Mouse (Mus musculus) liver, adult (tissue): Measurements from ENCODE around the gene Ttll10.

Source experiments
- GATA4 ChIP-seq: IDR thresholded peaks from 2 replicates; pipeline ENCODE4 v1.6.1; 2014; ENCODE audit warnings: mild to moderate bottlenecking, low read length; ENCODE audit not compliant: insufficient replicate concordance

Gene Ttll10

DNA sequence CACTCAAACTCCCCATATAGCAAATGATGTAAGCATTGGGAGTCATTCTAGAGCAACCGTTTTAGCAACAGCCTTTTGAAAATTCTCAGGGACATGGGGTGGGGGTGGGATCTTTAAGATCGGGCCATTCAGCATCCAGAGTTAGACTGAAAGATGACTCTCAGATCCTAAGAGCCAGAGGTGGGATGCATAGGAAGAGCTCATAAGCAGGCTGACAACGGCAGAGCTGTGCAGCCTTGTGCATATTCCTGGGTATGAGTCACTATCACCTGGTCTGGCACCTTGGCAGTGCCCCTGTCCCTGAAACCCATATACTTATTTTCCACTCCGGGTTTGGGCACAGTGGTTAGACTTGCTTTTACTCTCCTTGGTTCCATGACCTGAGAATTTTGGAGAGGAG lies 6.1 kb downstream of the Ttll10 start:
- no peak for TF ChIP-seq GATA4

GRCm38 (mm10) chr4:156050391-156050980 lies 8.7 kb downstream of the Ttll10 start:
- no peak for TF ChIP-seq GATA4

- no peak for TF ChIP-seq GATA4
These were observed 9.4 kb downstream of the Ttll10 start for GRCm38 (mm10) chr4:156049779-156050178.

GRCm38 (mm10) chr4:156044754-156045153 lies 14.5 kb downstream of the Ttll10 start:
- TF ChIP-seq GATA4 = no peak

DNA sequence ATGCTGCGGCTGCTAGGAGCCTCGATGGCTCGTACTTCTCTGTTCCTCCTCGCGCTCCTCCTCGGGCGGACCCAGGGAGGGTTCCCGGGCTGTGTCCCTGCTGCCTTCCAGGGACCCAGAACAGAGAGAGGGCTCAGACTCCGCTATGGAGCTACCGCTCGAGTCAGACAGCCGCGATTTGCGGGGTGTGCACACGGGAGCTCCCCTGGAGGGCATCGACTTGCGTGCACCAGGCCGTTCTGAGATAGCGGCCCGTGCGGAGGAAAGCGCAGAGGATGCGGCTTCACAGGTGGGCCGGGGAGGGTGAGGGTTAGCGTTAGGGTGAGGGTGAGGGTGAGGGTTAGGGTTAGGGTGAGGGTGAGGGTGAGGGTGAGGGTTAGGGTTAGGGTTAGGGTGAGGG lies 24.3 kb downstream of the Ttll10 start:
- TF ChIP-seq GATA4 = no peak

DNA sequence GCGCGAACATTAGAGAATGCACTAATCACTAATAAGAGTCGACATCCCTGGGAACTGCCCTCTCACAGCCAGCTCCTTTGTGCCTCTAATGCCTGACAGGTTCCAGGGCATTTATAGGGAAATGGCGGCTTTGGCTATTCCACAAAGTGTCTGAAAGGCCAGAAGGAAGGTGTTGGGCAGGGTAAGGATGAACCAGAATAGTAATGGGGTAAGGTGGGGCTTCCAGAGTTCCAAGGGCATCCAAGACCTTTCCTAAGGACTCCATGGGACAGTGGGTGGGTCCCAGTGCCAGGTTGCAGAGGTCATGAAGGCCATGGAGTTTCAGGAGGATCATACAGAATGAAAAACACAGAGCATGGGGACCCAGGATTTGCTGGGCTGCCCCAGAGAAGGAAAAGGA lies 24.9 kb downstream of the Ttll10 start:
- TF ChIP-seq GATA4 = no peak

DNA sequence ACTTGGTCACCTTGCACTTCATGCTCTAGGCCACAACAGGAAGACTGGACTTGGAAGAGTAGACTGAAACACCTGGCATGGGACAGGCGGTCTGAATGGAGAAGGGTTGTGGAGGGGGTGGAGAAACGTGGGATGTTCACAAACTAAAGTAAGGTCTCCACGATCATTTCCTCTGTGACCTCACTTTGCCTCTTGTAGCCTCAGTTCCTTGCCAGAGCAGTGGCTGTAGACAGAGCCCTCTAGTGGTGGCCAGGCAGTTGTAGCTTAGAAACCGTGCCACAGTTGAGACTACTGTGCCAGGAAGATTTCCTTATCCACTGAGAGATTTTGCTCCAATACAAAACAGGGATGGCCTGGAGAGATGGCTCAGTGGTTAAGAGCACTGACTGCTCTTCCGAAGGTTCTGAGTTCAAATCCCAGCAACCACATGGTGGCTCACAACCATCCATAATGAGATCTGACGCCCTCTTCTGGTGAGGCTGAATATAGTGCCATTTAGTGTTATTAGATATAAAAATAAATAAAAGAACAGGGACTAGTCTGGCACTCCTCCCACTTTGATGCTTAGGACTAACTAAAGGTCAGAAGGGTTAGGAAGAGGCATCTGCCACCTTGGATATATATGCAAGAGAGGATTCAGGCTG lies 25.6 kb downstream of the Ttll10 start:
- TF ChIP-seq GATA4 = no peak

GRCm38 (mm10) chr4:156032856-156033255 lies 26.4 kb downstream of the Ttll10 start:
- no peak for TF ChIP-seq GATA4

DNA sequence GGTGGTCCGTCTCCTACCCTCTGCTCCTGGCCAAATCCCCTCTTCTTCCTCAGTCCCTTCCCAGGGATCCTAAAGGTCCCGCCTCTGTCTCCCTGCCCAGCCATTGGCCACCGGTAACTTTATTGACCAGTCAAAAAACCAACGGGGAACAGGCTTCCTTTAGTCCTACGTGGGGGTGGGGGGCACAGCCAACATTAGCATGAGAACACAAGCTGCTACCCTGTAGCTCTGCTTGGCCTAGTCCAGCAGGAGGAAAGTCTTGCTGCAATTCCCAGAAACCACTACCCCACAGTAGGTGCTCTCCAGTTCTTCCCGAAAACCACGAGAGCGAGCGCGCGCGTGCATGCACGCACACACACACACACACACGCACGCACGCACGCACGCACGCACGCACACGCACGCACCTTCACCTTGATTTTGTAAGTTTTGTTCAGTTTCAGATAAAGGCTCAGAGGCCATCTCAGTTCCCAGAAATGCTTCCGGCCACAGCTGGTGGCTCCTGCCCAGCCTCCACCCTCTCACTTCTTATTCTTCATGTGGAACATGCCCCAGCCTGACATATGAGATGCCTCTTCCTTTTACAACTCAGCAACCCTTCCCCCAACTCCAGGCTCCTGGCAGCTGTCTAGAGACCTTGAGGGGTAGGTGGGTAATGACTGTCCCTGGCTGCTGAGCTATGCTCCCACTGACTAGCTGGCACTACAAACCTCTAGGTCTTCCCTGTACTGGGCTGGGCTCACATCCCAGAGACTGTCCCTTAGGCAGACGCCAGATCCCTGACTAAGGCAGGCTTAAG lies 27.4 kb downstream of the Ttll10 start:
- peak; percentile 36; the same call in 1 of the 2 replicates for TF ChIP-seq GATA4

GRCm38 (mm10) chr4:156031255-156031592 lies 28.0 kb downstream of the Ttll10 start:
- no peak for TF ChIP-seq GATA4

DNA sequence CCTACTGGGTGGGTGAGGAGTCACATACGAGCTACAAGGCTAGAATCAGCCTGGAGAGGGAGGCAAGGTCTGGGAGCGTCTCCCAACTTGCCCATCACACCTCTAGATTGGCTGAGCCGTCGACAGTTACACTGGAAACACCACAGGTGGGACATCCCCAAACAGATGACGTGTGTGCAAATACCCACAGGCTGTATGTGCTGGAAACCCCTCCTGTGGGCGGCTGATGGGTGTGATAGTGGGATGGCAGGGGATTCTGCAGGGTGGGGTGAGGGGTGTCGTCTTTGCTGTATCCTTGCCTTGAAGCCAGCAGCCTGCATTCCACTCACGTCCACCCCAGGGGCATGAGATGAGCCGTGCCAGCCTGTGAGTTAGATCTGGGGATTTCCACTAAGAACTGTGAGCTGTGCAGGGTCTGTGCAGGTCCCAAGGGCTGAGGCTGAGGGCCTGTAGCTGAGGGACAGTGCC lies 28.5 kb downstream of the Ttll10 start:
- TF ChIP-seq GATA4 = no peak

GRCm38 (mm10) chr4:156028580-156028979 lies 30.6 kb downstream of the Ttll10 start:
- TF ChIP-seq GATA4 = no peak

DNA sequence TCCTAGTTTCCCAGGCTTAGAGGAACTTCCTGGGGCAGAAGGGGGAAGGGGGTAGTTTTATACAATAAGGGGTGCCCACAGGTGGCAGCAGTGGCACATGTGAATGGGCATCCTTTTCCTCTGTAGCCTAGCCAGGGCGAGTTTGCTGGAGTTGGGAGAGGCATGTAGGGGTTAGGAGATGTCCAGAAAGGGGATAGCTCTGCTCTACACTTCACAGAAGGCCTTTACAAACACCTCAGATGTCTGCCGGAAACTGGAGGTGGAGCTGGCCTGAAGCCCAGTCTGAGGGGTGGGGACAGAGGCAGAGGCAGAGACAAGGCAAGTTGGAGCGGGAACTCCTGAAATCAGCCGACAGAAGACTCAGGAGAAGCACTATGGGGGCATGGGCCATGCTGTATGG lies 33.2 kb downstream of the Ttll10 start, which contains the start of gene Tnfrsf18:
Tnfrsf18 (plus strand) TSS at position 152 of the 400 bp plus-strand sequence.
- no peak for TF ChIP-seq GATA4

DNA sequence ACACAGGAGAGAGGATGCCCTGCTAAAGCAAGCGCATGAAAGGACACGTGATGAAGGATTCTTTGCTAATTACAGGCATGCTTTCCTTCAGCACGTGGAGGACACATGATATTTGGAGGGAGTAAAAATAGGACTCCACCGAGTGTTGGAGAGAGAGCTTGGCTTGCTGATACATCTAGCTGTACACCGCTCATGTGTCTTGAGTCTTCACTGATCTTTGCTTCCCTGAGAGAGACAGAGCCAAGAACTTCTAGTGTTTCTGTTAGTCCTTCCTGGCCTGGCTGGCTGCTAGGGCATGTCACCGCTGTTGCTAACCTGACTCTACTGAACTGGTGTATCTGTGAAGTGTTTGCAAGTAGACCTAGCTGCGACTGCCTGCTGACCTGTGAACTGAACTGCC lies 35.0 kb downstream of the Ttll10 start:
- no peak for TF ChIP-seq GATA4

GRCm38 (mm10) chr4:156023520-156023919 lies 35.7 kb downstream of the Ttll10 start:
- TF ChIP-seq GATA4 = no peak

DNA sequence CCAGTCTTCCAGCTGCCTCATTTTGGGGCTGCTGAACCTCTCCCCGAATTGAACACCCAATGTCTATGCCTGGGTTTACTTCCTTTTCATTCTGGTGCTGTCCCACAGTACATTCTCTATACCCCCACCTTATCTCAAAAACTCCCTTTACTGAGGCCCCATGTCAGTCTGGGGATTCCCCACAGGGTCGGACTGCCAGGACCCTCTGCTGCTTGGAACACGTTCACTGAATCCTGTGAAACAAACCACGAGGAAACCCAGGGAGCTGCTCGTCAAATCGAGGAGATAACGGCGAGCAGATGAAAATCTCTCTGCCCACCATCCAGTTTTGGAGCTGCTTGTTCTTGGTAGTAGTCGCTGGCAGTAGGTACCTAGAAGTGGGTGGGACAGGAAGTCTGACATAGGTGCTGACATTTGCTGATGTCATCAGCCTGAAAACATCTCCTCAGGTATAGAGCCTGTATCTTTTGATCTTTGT lies 37.2 kb downstream of the Ttll10 start:
- TF ChIP-seq GATA4 = no peak
